27 mouse cellular contexts compared by ENCODE assay signal in genomic region chr5:36544765-36545164, GRCm38 (mm10).
"Had no signal": no experiment of that assay in that cellular context is flagged by ENCODE, and none has a peak within 500 bp of the region (broad histone marks: within the 10 kb centered on the region; RNA-seq: fewer than 3 reads in every experiment).

No protein-coding gene starts in this region.

- H3K4me3 ChIP-seq: heart, adult 2 months; heart, embryonic 13.5 days; heart, embryonic 15.5 days; hindbrain, embryonic 10.5 days; hindbrain, embryonic 12.5 days; intestine, embryonic 15.5 days; kidney, embryonic 15.5 days; limb, embryonic 13.5 days; limb, embryonic 15.5 days had no signal

- H3K9ac ChIP-seq: heart, embryonic 13.5 days; heart, embryonic 15.5 days; hindbrain, embryonic 12.5 days; hindbrain, embryonic 14.5 days; intestine, embryonic 15.5 days; kidney, embryonic 15.5 days; limb, embryonic 13.5 days; limb, embryonic 15.5 days had no signal

- H3K36me3 ChIP-seq: heart, embryonic 13.5 days; heart, embryonic 15.5 days; hindbrain, embryonic 10.5 days; hindbrain, embryonic 12.5 days; intestine, embryonic 15.5 days; kidney, embryonic 15.5 days; limb, embryonic 13.5 days; limb, embryonic 15.5 days had no signal

- H3K9me3 ChIP-seq: heart, embryonic 13.5 days; heart, embryonic 15.5 days; hindbrain, embryonic 10.5 days; hindbrain, embryonic 12.5 days; intestine, embryonic 15.5 days; kidney, embryonic 15.5 days; limb, embryonic 13.5 days; limb, embryonic 15.5 days had no signal

- ATAC-seq: hindbrain, embryonic 16.5 days; inflammation-experienced regulatory T-cells, adult 6 months; intestine, embryonic 15.5 days had no signal

- H3K27me3 ChIP-seq: heart, embryonic 13.5 days; heart, embryonic 15.5 days; hindbrain, embryonic 12.5 days; intestine, embryonic 15.5 days; kidney, embryonic 15.5 days; limb, embryonic 13.5 days; limb, embryonic 15.5 days had no signal

- DNase-seq: gastrocnemius, postnatal 14 days; gastrocnemius, postnatal 36 days; heart, adult 11 months; heart, adult 2 months; heart, postnatal 14 days; heart, postnatal 4 days; kidney, adult 11 months; kidney, adult 2 months; kidney, adult 9 months; kidney, postnatal 14 days; kidney, postnatal 36 days; layer of hippocampus, adult 9-11 months; layer of hippocampus, postnatal 36 days; left cerebral cortex, postnatal 4 days had no signal

- H3K4me2 ChIP-seq: heart, embryonic 11.5 days; heart, embryonic 13.5 days; heart, embryonic 15.5 days; hindbrain, embryonic 12.5 days; hindbrain, embryonic 14.5 days; intestine, embryonic 15.5 days; kidney, embryonic 15.5 days; limb, embryonic 13.5 days; limb, embryonic 15.5 days had no signal

- H3K4me1 ChIP-seq: hindbrain, embryonic 12.5 days; intestine, embryonic 15.5 days; kidney, embryonic 15.5 days; limb, embryonic 15.5 days had no signal

- H3K27ac ChIP-seq: heart, adult 2 months; heart, embryonic 13.5 days; heart, embryonic 15.5 days; hindbrain, embryonic 10.5 days; hindbrain, embryonic 12.5 days; hindbrain, embryonic 14.5 days; intestine, embryonic 15.5 days; kidney, embryonic 15.5 days; kidney, postnatal 0 days; limb, embryonic 13.5 days; limb, embryonic 15.5 days had no signal
